Mouse (Mus musculus) layer of hippocampus, adult 9-11 months (tissue): ENCODE data around the gene Cer1.

Experiments
- DNase-seq: peaks from one replicate; pipeline ENCODE4 v3.0.0; 2022

Cer1 gene

DNA sequence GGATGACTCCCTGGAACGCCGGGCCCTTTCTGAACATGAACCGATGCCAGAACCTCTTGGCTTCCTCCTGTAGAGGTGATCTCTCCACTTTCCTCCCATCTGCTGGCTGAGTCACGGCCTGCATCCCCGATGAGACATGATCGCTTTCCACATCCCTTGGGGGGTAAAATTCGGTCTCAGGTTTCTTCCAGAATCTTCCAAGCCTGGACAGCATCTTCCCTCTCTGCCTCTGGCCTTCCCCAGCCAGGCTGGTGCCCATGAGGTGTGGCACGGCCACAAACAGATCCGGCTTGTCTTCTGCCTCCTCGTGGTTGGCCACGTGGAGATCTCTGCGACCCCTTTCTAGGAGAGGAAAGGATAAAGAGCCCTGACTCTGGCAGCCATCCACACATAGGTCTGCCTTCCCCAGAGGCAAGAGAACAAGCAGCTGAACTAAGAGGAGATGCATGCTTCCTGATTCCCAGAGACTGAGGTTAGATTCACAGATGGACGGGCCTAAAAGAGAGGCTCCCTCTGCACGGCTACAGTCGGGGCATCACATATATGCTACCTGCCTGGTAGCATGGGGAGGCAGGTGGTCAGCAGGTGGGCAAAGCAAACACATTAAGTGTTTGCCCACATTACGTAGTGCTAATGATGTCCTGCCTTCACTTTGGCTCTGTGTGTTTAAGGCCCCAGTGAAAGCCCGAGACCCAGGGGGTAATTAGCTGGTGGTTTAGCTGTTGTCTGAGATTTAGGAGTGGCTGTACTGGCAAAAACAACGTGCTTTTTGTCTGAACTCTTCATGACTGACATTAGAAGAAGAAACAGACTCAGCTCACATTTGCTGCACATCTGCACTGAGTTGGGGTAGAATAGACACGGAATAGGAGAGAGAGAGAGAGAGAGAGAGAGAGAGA is at the start of gene Cer1:
Cer1 (minus strand) TSS at position 513 of the 899 bp plus-strand sequence.
- no peak for DNase-seq

GRCm38 (mm10) chr4:82934308-82934707 is 49.4 kb upstream of the Cer1 start:
- no peak for DNase-seq

DNA sequence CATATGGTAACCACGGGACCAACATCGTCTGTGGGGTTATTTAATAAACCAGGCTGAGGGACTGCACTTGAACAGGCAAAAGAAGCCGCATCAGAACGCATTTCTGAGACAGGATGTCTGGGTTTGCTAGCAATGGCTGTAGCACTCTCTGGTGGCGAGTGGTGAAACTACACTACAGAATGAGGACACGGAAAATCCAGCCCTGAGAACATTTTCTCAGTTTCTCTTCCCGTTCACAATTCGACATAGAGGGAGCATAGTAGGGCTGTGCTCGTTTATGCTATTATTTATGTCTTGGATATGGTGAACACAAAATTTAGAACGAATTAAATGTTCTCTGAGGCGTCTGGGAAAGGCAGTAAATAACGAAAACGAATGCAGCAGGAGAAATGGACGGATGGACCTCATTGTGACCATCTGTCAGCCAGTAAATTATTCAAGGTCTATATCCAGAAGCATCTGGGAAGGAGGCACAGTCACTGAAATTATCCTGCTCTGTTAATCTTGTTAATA is 48.8 kb upstream of the Cer1 start:
- peak; percentile 71 for DNase-seq

GRCm38 (mm10) chr4:82930079-82930478 is 45.1 kb upstream of the Cer1 start:
- no peak for DNase-seq

- DNase-seq: no peak
Measured at GRCm38 (mm10) chr4:82921962-82922361, 37.0 kb upstream of the Cer1 start.

DNA sequence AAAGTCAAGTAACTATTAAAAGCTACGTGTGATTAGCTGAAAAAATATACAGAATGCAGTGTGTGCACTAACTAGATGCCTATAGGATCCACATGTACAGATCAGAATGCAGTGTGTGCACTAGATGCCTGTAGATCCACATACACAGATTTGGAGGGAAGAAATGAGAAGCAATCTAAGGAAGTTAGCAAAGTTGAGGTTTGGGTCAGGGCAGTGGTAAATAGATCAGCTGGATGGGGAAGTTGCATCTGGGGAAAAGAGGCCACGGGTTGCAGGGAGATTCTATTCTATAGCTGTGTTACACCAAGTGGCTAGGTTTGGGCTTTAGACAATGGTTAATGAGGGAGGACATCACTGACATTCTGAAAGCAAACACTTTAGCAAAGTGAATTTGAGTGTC is 33.7 kb upstream of the Cer1 start:
- DNase-seq: no peak

GRCm38 (mm10) chr4:82916678-82917050 is 31.7 kb upstream of the Cer1 start:
- no peak for DNase-seq

DNA sequence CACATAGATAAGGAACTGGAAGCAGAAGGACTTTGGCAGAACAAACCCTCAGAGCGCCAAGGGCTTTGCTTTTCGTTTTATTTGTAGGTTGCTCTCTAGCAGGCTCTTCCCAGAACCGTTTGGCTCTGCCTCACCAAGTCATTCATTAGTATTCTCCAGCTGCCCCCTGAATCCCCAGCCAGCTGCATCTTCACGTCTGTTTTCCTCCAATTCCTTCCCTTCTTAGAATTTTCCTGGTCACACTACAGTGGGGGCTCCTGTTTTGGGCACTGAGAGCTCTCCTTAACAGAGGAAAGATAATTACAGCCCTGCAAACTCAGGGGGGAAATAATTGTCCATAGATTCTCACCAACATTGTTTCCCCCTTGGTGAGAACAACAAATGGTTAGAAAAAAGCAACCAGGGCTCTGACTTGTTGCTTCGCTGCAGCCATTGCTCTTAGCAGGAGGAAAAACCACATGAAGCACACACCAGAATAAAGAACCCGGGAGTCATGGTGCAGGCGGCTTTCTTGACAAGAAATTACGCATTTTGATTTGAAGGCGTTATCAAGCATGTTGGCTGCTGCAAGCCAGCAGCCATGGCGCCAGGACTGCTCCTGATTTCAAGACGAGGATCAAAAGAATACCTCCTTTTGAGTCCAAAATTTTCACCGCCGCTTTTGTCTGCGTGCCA is 31.2 kb upstream of the Cer1 start:
- peak; percentile 27 for DNase-seq

DNA sequence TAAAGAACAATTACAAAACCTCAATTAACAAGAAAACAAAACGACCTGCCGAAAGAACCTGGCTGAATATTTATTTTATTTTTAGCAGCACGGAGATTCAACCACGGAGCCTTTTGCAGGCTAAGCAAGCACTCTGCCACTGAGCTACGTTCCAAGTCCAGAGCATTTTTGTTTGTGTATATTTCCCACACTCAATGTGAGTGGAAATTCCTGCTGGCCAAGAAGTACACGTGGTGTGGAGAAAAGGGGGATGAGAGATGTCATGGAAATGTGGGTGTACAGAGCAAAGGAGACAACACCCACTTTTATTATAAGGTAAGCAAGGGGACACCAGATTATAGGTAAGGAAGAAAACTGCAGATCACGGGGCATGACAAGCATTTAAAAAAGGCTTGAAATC is 30.6 kb upstream of the Cer1 start:
- DNase-seq: no peak

DNA sequence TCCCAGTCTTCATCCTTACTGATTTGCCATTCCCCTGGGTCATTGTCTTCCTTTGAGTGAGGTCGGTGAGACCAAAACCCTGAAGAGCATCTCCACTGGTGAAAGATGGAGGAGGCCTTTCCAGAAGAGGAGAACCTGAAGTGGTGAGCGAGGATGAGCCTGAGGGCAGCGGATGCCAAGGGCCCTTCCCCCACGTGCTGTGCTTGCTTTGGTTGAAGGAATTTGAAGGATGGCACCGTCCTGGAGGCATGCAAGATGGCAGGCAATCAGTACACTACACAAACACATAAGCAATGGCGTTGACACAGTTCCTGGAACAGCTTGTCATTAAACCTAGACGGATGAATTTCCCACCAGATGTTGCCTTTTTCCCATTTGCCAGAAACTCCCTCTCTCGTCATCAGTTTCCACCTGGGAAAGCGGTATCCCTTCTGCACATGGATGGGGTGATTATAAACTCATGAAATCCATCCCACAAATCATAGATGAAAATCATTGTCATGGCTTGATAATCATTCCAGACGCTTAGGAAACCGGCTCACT is 29.7 kb upstream of the Cer1 start:
- DNase-seq: no peak

GRCm38 (mm10) chr4:82895227-82895626 is 10.3 kb upstream of the Cer1 start:
- no peak for DNase-seq

- DNase-seq: no peak
Measured at GRCm38 (mm10) chr4:82892247-82892646, 7.3 kb upstream of the Cer1 start.

GRCm38 (mm10) chr4:82891566-82891965 is 6.6 kb upstream of the Cer1 start:
- no peak for DNase-seq

GRCm38 (mm10) chr4:82891049-82891448 is 6.1 kb upstream of the Cer1 start:
- peak; percentile 12 for DNase-seq

GRCm38 (mm10) chr4:82890585-82890984 is 5.6 kb upstream of the Cer1 start:
- no peak for DNase-seq

DNA sequence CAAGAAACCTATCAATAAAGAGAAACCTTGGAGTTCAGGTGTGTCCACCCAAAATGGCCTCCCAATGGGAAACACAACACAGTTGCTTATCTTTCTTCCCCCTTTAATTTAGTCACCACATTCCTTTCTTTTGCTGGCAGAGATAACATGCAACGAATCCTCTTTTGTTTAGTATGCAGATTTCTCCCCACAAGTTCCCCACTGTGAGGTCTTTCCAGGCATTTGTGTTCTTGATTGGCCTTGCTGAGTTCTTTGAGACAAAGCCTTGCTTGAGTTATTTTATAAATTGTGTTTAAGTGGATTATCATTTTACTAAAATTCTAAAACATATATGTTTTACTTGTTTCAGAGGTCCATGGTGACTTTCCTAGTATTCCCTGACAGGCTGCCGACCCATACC is 1.2 kb upstream of the Cer1 start:
- DNase-seq: no peak

DNA sequence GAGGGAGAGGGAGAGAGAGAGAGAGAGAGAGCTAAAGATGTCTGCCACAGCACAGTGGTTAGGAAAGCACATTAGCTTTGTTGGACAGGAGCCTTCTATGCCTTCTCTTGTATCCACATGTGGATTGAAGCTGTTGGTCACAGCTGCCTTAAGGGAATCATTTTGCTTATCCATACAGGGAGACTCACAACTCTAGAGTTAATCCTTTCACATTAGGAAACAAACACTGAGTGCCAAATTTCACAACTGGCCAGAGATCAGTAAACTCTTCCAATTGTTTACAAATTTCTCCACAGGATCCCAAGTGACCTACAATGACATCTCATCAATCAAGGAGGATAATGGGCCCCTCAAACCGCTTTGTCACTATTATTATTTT is 576 bp upstream of the Cer1 start:
- no peak for DNase-seq

DNA sequence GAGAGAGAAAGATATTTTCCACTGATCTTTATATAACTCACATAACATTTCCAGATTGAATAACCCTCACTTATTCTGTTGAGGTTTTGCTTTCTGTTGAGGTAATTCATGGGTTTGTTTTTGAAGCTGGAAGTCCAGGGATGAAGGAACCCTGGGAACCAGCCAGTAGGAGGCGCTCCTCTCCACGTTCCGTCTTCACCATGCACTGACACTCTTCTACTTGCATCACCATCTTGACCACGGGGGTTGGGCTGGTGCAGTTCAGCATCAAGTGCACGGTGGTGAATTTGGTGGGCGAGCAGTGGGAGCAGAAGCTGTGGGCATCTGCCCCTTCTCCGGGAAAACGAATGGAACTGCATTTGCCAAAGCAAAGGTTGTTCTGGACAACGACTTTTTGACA is 2.4 kb downstream of the Cer1 start:
- no peak for DNase-seq

DNA sequence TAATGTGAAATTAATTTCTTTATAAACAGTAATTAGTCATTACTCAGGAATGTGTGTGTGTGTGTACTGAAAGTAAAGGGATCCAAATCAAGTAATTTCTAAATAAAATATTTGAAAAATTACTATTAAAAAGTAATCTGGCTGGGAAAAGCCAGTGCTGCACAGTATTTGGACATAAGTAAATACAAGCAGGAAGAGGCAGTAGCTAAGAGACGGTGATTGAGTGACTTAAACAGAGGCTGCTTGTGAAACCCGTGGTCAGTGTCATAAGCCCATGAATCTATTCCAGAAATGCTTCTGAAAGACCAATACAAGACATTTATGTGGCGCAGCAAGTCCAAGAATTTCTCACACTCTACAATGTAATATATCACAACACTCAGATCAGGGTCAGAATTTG is 3.6 kb downstream of the Cer1 start:
- no peak for DNase-seq

GRCm38 (mm10) chr4:82880243-82880642 is 4.7 kb downstream of the Cer1 start:
- no peak for DNase-seq

GRCm38 (mm10) chr4:82879152-82879551 is 5.8 kb downstream of the Cer1 start:
- peak; percentile 55 for DNase-seq

DNA sequence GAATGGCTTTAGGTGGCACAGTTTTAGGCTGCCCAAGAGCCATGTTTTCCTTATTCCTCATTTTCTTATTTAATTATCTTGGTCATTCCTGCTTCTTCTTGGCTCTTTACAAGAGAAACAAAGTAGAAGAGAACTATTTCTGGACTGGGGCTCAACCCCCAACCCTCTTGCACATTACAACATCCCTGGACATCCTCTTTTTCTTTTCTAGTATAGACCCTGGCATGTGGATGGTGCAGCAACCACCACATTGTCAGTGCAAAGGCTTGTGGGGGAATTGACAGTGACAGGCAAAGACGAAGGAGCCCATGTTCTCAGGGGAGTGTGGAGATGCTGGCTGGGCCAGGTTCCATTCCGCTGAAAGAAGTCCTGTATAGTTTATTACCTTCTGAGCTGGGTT is 8.3 kb downstream of the Cer1 start:
- no peak for DNase-seq

GRCm38 (mm10) chr4:82875532-82875931 is 9.4 kb downstream of the Cer1 start:
- DNase-seq: no peak

DNA sequence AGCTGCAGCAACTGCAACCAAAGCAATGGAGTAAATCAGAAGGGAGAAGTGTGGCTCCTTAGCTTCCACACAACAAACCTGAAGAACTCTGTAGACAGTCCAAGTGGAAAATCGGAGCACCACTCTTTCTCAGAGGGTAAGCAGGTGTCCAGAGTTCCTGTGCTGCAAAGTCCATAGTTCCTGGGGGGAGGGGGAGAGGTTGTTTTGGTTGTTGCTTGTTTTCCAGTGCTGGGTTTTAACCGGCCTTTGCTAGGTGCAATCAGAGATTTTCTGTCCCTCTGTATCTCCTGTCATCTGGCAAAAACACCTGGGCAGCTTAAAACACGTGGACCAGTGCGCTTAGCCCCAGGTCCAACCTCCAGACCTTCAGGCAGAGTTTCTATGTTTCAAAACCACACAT is 10.2 kb downstream of the Cer1 start:
- DNase-seq: no peak
